Mouse (Mus musculus) heart, embryonic 15.5 days (tissue): ENCODE measurements at regions not wholly inside any gene's neighbourhood (a gene's known extent, or its start where the extent isn't known, plus 50 kb on each side); places are given as distances from the start of the nearest gene placed in this dataset.

Experiments used
- ATAC-seq: fragments of 200-750 bp; cut with Nextera tagmentation; replicated peaks from 2 replicates; pipeline ENCODE4 v1.8.0; 2017; ENCODE audit warnings: low read depth, moderate TSS enrichment; ENCODE audit not compliant: insufficient number of reproducible peaks, insufficient read depth, low FRiP score
- H3K27ac ChIP-seq: fragments of 300-500 bp; sonication (generic); 2 replicates; pipeline ENCODE4 v1.5.1; 2015; ENCODE audit warnings: mild to moderate bottlenecking, inconsistent platforms
- H3K27me3 ChIP-seq: fragments of 300-500 bp; sonication (generic); 2 replicates; pipeline ENCODE4 v1.6.1; 2015; ENCODE audit warnings: inconsistent platforms
- H3K36me3 ChIP-seq: fragments of 300-500 bp; sonication (generic); 2 replicates; pipeline ENCODE4 v1.6.1; 2015; ENCODE audit warnings: mild to moderate bottlenecking, inconsistent platforms
- H3K4me1 ChIP-seq: fragments of 300-500 bp; sonication (generic); replicated peaks from 2 replicates; pipeline ENCODE4 v1.6.1; 2015; ENCODE audit warnings: inconsistent platforms
- H3K4me2 ChIP-seq: fragments of 300-500 bp; sonication (generic); 2 replicates; pipeline ENCODE4 v1.6.1; 2015; ENCODE audit warnings: inconsistent platforms, mild to moderate bottlenecking, moderate library complexity
- H3K4me3 ChIP-seq: fragments of 300-500 bp; sonication (generic); 2 replicates; pipeline ENCODE4 v1.5.1; 2015; ENCODE audit warnings: mild to moderate bottlenecking, inconsistent platforms
- H3K9ac ChIP-seq: fragments of 300-500 bp; sonication (generic); 2 replicates; pipeline ENCODE4 v1.6.1; 2015; ENCODE audit warnings: mild to moderate bottlenecking, inconsistent platforms
- H3K9me3 ChIP-seq: fragments of 300-500 bp; sonication (generic); replicated peaks from 2 replicates; pipeline ENCODE4 v1.6.1; 2016; ENCODE audit warnings: inconsistent platforms
- WGBS: fragments of 180-500 bp; shearing (Covaris S2); methylation state at CpG from one replicate; pipeline ENCODE4 v1.1.7; 2015; ENCODE audit warnings: mixed read lengths; 5-methylcytosine and 5-hydroxymethylcytosine counted together

GRCm38 (mm10) chr11:39733434-39734076, 961.4 kb downstream of the Mat2b start:
- WGBS, result 84% methylated on average over 15 of the region's 15 CpGs
- no peak overlapping the region for H3K27ac ChIP-seq
- no peak for ATAC-seq
- H3K9me3 ChIP-seq, result no peaks in the 10 kb centered on the region
- H3K4me2 ChIP-seq, result no peak overlapping the region
- no peaks in the 10 kb centered on the region for H3K27me3 ChIP-seq
- H3K36me3 ChIP-seq, result no peaks in the 10 kb centered on the region
- H3K9ac ChIP-seq, result no peak overlapping the region
- H3K4me1 ChIP-seq, result no peaks in the 10 kb centered on the region
- H3K4me3 ChIP-seq, result no peak overlapping the region

- no peak overlapping the region for H3K4me3 ChIP-seq
- H3K36me3 ChIP-seq, result no peaks in the 10 kb centered on the region
- H3K9ac ChIP-seq, result no peak overlapping the region
- H3K27ac ChIP-seq, result no peak overlapping the region
- ATAC-seq, result no peak
- no peaks in the 10 kb centered on the region for H3K4me1 ChIP-seq
- H3K27me3 ChIP-seq, result no peaks in the 10 kb centered on the region
- no peak overlapping the region for H3K4me2 ChIP-seq
- no peaks in the 10 kb centered on the region for H3K9me3 ChIP-seq
Measured at GRCm38 (mm10) chr11:39723621-39724020, 971.4 kb downstream of the Mat2b start.

GRCm38 (mm10) chr11:39678521-39678920, 1016.5 kb downstream of the Mat2b start:
- H3K27ac ChIP-seq, result no peak overlapping the region
- no peaks in the 10 kb centered on the region for H3K4me1 ChIP-seq
- H3K36me3 ChIP-seq, result no peaks in the 10 kb centered on the region
- no peaks in the 10 kb centered on the region for H3K27me3 ChIP-seq
- no peaks in the 10 kb centered on the region for H3K9me3 ChIP-seq
- WGBS, result 68% methylated on average over 2 of the region's 2 CpGs
- no peak overlapping the region for H3K4me3 ChIP-seq
- H3K4me2 ChIP-seq, result no peak overlapping the region
- no peak overlapping the region for H3K9ac ChIP-seq
- ATAC-seq, result no peak

- Histone ChIP-seq H3K4me2 (no peak overlapping the region), H3K4me3 (no peak overlapping the region)
Measured at GRCm38 (mm10) chr11:39653595-39653994, 1041.4 kb downstream of the Mat2b start.

GRCm38 (mm10) chr11:39619356-39619755, 1075.6 kb downstream of the Mat2b start:
- Histone ChIP-seq H3K4me3 (no peak overlapping the region), H3K9ac (no peak overlapping the region), H3K27ac (no peak overlapping the region), H3K4me2 (no peak overlapping the region), H3K9me3 (no peaks in the 10 kb centered on the region), H3K4me1 (no peaks in the 10 kb centered on the region), H3K27me3 (no peaks in the 10 kb centered on the region), H3K36me3 (no peaks in the 10 kb centered on the region)
- WGBS, result 79% methylated on average over 1 of the region's 1 CpGs
- ATAC-seq, result no peak

More at GRCm38 (mm10) chr11:39653595-39653994, 1041.4 kb downstream of the Mat2b start:
- no peaks in the 10 kb centered on the region for H3K27me3 ChIP-seq
- H3K9ac ChIP-seq, result no peak overlapping the region
- no peak for ATAC-seq
- WGBS, result 83% methylated on average over 5 of the region's 5 CpGs
- no peaks in the 10 kb centered on the region for H3K4me1 ChIP-seq
- no peaks in the 10 kb centered on the region for H3K36me3 ChIP-seq
- H3K9me3 ChIP-seq, result no peaks in the 10 kb centered on the region
- no peak overlapping the region for H3K27ac ChIP-seq

- H3K4me2 ChIP-seq, result no peak overlapping the region
- no peak for ATAC-seq
- H3K9ac ChIP-seq, result no peak overlapping the region
- no peaks in the 10 kb centered on the region for H3K4me1 ChIP-seq
- H3K27ac ChIP-seq, result no peak overlapping the region
- H3K4me3 ChIP-seq, result no peak overlapping the region
- H3K9me3 ChIP-seq, result no peaks in the 10 kb centered on the region
- no peaks in the 10 kb centered on the region for H3K27me3 ChIP-seq
- no peaks in the 10 kb centered on the region for H3K36me3 ChIP-seq
- 66% methylated on average over 3 of the region's 3 CpGs for WGBS
Measured at GRCm38 (mm10) chr11:39615843-39616242, 1079.2 kb downstream of the Mat2b start.

- Histone ChIP-seq H3K27ac (no peak overlapping the region), H3K9me3 (no peaks in the 10 kb centered on the region), H3K4me2 (no peak overlapping the region), H3K36me3 (no peaks in the 10 kb centered on the region), H3K27me3 (no peaks in the 10 kb centered on the region), H3K4me1 (no peaks in the 10 kb centered on the region), H3K4me3 (no peak overlapping the region), H3K9ac (no peak overlapping the region)
- 35% methylated on average over 4 of the region's 4 CpGs for WGBS
- ATAC-seq, result no peak
Measured at GRCm38 (mm10) chr11:39596479-39596878, 1098.5 kb downstream of the Mat2b start.

- Histone ChIP-seq H3K27ac (no peak overlapping the region), H3K4me3 (peak overlapping the region; percentile 22), H3K9me3 (no peaks in the 10 kb centered on the region), H3K4me2 (peak overlapping the region; percentile 43), H3K4me1 (no peaks in the 10 kb centered on the region), H3K9ac (no peak overlapping the region), H3K27me3 (no peaks in the 10 kb centered on the region), H3K36me3 (no peaks in the 10 kb centered on the region)
- 20% methylated on average over 15 of the region's 15 CpGs for WGBS
- ATAC-seq, result no peak
Measured at GRCm38 (mm10) chr11:39588641-39589385, 1106.2 kb downstream of the Mat2b start.

- no peaks in the 10 kb centered on the region for H3K27me3 ChIP-seq
- whole genome bisulfite sequencing, result 40% methylated on average over 3 of the region's 3 CpGs
- no peak overlapping the region for H3K27ac ChIP-seq
- no peaks in the 10 kb centered on the region for H3K36me3 ChIP-seq
- no peaks in the 10 kb centered on the region for H3K4me1 ChIP-seq
- ATAC-seq, result no peak
- H3K9ac ChIP-seq, result no peak overlapping the region
- H3K9me3 ChIP-seq, result no peaks in the 10 kb centered on the region
- no peak overlapping the region for H3K4me2 ChIP-seq
- no peak overlapping the region for H3K4me3 ChIP-seq
Measured at GRCm38 (mm10) chr11:39558287-39558686, 1136.7 kb downstream of the Mat2b start.

- H3K36me3 ChIP-seq, result no peaks in the 10 kb centered on the region
- H3K27me3 ChIP-seq, result no peaks in the 10 kb centered on the region
- H3K9ac ChIP-seq, result no peak overlapping the region
- H3K4me1 ChIP-seq, result no peaks in the 10 kb centered on the region
- H3K9me3 ChIP-seq, result no peaks in the 10 kb centered on the region
- WGBS, result 70% methylated on average over 3 of the region's 3 CpGs
- no peak for ATAC-seq
- no peak overlapping the region for H3K4me2 ChIP-seq
- H3K4me3 ChIP-seq, result no peak overlapping the region
- no peak overlapping the region for H3K27ac ChIP-seq
Measured at GRCm38 (mm10) chr11:39550066-39550465, 1144.9 kb downstream of the Mat2b start.

GRCm38 (mm10) chr11:39524866-39525649, 1169.9 kb downstream of the Mat2b start:
- no peak for ATAC-seq
- H3K36me3 ChIP-seq, result no peaks in the 10 kb centered on the region
- 55% methylated on average over 7 of the region's 7 CpGs for WGBS

More at GRCm38 (mm10) chr11:39524866-39525649, 1169.9 kb downstream of the Mat2b start:
- no peak overlapping the region for H3K9ac ChIP-seq
- no peaks in the 10 kb centered on the region for H3K27me3 ChIP-seq
- H3K4me2 ChIP-seq, result no peak overlapping the region
- no peaks in the 10 kb centered on the region for H3K9me3 ChIP-seq
- no peaks in the 10 kb centered on the region for H3K4me1 ChIP-seq
- no peak overlapping the region for H3K4me3 ChIP-seq
- no peak overlapping the region for H3K27ac ChIP-seq
